Mouse (Mus musculus) hindbrain, embryonic 10.5 days (tissue): Measurements from ENCODE around the gene Tprkb. TPM values are rescaled to one million over a fixed set of nuclear protein-coding genes. Genes with fewer than 3 reads are reported as not detected.
"Not testable (repeated sequence)": the region's sequence is repeated elsewhere in the genome, so short reads cannot be mapped to it uniquely, and the experiment has no call there.

ENCODE experiments used
- DNase-seq: peaks from one replicate; pipeline ENCODE4 v3.0.0-alpha.2; 2017; ENCODE audit warnings: low spot score
- H3K27ac ChIP-seq: fragments of 300-500 bp; sonication (generic); 2 replicates; pipeline ENCODE4 v1.5.1; 2016; ENCODE audit warnings: mild to moderate bottlenecking, moderate library complexity
- H3K27me3 ChIP-seq: fragments of 300-500 bp; sonication (generic); 2 replicates; pipeline ENCODE4 v1.6.1; 2016; ENCODE audit warnings: mild to moderate bottlenecking; ENCODE audit not compliant: poor library complexity, insufficient read depth, severe bottlenecking
- H3K36me3 ChIP-seq: fragments of 300-500 bp; sonication (generic); 2 replicates; pipeline ENCODE4 v1.6.1; 2016; ENCODE audit warnings: mild to moderate bottlenecking, moderate library complexity
- H3K4me1 ChIP-seq: fragments of 300-500 bp; sonication (generic); replicated peaks from 2 replicates; pipeline ENCODE4 v1.6.1; 2016; ENCODE audit warnings: mild to moderate bottlenecking
- H3K4me3 ChIP-seq: fragments of 300-500 bp; sonication (generic); 2 replicates; pipeline ENCODE4 v1.5.1; 2016; ENCODE audit warnings: mild to moderate bottlenecking, moderate library complexity
- H3K9me3 ChIP-seq: fragments of 300-500 bp; sonication (generic); 2 replicates; pipeline ENCODE4 v1.6.1; 2016; ENCODE audit warnings: mild to moderate bottlenecking, moderate library complexity
- WGBS: fragments of 180-500 bp; shearing (Covaris S2); methylation state at CpG from one replicate; pipeline ENCODE4 v1.1.7; 2016; 5-methylcytosine and 5-hydroxymethylcytosine counted together
- polyA plus RNA-seq: library from polyadenylated mRNA; unstranded; fragments of >200 nt; fragmentation: Nextera tagmentation; extraction: Ambion mirVana; gene quantifications from 2 replicates; pipeline ENCODE4 v1.2.1, GENCODE M21; 2016

The Tprkb gene
- polyA plus RNA-seq, 1 experiment from 2014 or later = 33.4 TPM

DNA sequence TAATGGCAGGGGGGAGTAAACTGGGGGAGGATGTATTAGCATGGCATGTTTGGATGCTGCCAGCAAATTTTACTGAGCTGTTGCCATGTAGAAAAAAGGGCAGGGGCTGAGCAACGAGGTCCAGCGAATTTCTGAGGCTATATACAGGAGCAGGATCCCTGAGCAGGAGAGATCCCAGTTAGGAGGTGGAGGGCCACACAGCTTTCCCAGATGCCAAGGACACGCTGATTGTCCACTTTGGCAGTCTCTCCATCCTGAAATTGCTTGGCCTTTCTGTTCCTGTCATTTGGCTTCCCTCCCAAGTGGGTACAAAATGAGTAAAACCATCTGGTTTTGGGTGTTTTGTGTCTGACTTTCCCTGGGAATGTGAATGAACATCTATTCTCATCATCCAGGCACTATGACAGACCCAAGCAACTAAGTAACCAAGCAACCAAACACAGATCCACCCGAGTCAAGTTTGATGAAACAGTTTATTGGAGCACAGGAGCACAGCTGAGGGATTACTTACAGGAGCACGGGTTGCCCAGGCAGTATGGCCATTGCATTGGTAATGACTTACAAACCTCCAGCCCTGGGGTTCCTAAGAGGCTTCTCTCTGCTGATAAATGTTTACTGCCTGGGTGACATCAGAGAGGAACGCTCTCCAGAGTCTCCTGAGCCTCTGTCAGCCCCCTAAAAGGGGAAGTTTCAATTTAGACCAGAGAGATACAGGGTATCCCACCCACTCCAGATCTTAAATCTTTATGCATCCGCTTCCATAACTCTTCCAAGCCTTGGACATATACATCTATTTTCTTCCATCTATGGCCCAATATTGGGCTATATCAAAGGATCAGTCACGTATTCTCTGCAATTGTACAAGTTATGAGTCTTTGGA lies 12.8 kb upstream of the Tprkb start:
- H3K4me3 ChIP-seq, DNase-seq, H3K9me3 ChIP-seq, H3K27me3 ChIP-seq, H3K4me1 ChIP-seq, H3K36me3 ChIP-seq, H3K27ac ChIP-seq: not testable (repeated sequence)
- 83% methylated on average over 7 of the region's 8 CpGs for WGBS

DNA sequence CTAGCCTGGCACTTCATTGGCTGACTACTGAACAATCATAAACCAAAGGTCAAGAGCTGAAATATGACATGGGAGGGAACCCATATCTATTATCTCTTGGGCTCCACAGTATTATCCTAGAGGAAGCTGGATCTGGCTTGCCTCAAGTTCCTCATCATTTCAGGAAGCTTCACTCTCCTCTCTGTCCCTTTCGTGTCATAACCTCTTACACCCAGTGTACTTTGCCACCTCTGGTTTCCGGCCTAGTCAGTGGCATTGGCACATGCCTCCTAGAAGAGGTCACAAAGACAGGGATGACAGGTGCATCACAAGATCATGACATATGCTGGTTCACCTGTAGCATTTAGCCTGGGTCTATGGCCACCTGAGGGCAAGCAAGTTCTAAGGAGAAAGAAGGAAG lies 9.4 kb upstream of the Tprkb start:
- Histone ChIP-seq H3K9me3 (no peaks in the 10 kb centered on the region), H3K4me3 (no peak overlapping the region), H3K27me3 (no peaks in the 10 kb centered on the region), H3K27ac (no peak overlapping the region), H3K36me3 (no peaks in the 10 kb centered on the region), H3K4me1 (no peaks in the 10 kb centered on the region)
- 93% methylated on average over 2 of the region's 2 CpGs for WGBS
- DNase-seq = no peak

DNA sequence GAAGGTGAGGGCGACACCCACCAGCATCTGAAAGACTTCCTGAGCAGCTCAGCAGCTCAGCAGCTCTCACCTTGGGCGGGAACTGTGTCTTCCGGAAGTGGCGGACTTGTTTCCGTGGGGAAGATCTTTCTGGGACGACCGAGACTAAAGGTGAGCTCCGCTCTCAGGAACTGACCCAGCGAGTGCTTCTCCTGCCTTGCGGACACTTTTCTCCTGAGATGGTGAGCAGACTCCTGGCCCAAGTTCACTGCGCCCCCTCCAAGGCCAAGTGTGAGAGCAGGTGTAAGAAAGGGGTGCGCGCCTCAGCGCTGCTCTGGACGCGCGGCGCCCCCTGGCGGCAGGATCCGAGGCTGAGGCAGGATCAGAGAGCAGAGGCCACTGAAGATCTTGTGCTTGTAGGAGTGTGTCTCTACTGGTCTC lies 7.0 kb upstream of the Tprkb start, which contains the start of gene Nat8f4:
Nat8f4 (minus strand) TSS at position 243 of the 420 bp plus-strand sequence.
- H3K4me1 ChIP-seq, H3K9me3 ChIP-seq, H3K27me3 ChIP-seq, H3K36me3 ChIP-seq: not testable (repeated sequence)
- Histone ChIP-seq H3K27ac (peak within 1 kb of the TSS; percentile 45; the same call in 1 of the 2 replicates), H3K4me3 (peak within 1 kb of the TSS; percentile 48)
- 17% methylated on average over 20 of the region's 20 CpGs for WGBS
- DNase-seq = peak; percentile 59

DNA sequence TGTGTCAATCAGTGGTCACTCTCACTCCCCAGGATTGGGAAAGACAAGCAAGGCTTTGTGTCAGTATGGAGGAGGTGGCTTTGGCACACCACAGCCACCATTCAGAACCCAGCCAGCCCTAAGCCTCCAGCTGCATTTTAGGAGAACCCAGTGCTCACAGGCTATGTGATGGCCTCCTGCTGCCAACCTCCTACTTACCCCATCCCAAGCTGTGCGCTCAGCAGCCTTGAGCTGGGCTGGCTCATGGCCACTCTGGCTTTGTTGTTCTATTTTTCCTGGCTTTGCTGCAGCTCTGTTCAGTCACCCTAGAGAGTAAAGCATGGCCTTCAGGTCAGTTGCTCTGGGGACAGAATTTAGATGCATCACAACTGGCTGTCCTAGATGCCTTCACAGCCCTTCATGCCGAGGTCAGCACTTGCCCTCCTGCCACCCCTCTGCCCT lies 4.7 kb upstream of the Tprkb start:
- H3K27me3 ChIP-seq, H3K36me3 ChIP-seq, H3K4me3 ChIP-seq, H3K9me3 ChIP-seq, H3K4me1 ChIP-seq, DNase-seq, H3K27ac ChIP-seq: not testable (repeated sequence)
- 59% methylated on average over 2 of the region's 2 CpGs for WGBS

DNA sequence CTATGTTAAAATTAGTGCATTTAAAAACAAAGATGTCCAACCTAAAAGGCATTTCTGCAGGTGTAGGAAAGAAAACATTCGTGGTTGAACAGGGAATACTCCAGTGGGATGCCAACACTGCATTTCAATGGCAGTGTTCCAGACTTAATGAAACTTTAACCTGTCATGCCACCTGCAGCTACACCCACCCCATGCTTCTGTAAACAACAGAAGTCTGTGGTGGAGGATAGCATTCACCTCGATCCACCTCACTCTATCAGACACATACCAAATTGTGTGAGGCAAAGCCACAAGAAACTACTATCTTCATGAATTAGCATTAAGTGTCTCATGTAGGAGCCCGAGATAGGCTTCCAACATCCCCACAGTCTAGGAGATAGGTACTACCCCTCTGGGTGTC lies 3.3 kb upstream of the Tprkb start:
- no peaks in the 10 kb centered on the region for H3K9me3 ChIP-seq
- 77% methylated on average over 3 of the region's 3 CpGs for WGBS
- no peaks in the 10 kb centered on the region for H3K27me3 ChIP-seq
- no peak overlapping the region for H3K27ac ChIP-seq
- no peak for DNase-seq
- H3K4me3 ChIP-seq = no peak overlapping the region
- no peaks in the 10 kb centered on the region for H3K36me3 ChIP-seq
- H3K4me1 ChIP-seq = no peaks in the 10 kb centered on the region

DNA sequence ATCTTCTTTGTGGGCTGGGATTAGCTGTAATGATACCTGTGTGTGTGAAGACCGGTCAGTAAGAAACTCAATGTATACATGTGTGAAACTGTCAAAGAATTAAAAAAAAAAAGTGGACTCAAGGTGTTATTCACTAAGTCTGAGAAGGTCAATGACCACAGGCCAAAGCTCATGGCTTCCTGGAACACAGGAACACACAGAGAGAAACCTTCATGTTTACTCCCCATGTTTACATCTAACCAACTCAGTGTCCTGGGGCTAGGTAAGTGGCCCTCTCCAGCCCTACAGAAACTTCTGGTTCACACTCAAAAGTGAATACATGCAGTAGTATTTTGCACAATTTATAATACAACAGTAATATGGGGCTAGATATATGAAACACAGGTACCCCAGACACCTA lies 2.0 kb upstream of the Tprkb start:
- Histone ChIP-seq H3K4me1 (peaks cover 4% of the 10 kb centered on the region), H3K4me3 (no peak overlapping the region), H3K9me3 (no peaks in the 10 kb centered on the region), H3K27me3 (no peaks in the 10 kb centered on the region), H3K36me3 (no peaks in the 10 kb centered on the region), H3K27ac (no peak overlapping the region)
- no peak for DNase-seq
- 96% methylated on average over 1 of the region's 1 CpGs for WGBS

DNA sequence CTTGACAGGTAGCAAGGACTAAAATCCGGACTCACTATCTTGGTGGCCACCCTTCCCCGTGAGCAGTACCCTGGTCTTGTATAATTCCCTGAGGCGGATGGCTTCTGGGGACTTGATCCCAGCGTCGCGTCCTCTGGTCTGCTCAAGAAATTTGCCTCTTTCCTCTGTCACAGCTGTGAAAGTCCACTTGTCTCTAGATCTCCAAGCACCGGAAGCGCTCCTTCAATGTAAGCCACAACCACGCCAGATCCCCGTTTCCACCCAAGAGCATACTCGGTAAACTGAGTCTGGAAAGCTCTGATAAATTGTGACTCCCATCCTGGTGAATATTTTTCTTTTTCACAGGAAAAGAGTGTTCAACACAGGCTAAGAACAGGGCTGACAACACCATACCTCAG lies 3.5 kb downstream of the Tprkb start:
- no peaks in the 10 kb centered on the region for H3K36me3 ChIP-seq
- WGBS = 4% methylated on average over 11 of the region's 11 CpGs
- no peaks in the 10 kb centered on the region for H3K27me3 ChIP-seq
- peak overlapping the region; percentile 66 for H3K4me3 ChIP-seq
- peaks cover 17% of the 10 kb centered on the region for H3K4me1 ChIP-seq
- H3K9me3 ChIP-seq = no peaks in the 10 kb centered on the region
- H3K27ac ChIP-seq = peak overlapping the region; percentile 91
- no peak for DNase-seq

DNA sequence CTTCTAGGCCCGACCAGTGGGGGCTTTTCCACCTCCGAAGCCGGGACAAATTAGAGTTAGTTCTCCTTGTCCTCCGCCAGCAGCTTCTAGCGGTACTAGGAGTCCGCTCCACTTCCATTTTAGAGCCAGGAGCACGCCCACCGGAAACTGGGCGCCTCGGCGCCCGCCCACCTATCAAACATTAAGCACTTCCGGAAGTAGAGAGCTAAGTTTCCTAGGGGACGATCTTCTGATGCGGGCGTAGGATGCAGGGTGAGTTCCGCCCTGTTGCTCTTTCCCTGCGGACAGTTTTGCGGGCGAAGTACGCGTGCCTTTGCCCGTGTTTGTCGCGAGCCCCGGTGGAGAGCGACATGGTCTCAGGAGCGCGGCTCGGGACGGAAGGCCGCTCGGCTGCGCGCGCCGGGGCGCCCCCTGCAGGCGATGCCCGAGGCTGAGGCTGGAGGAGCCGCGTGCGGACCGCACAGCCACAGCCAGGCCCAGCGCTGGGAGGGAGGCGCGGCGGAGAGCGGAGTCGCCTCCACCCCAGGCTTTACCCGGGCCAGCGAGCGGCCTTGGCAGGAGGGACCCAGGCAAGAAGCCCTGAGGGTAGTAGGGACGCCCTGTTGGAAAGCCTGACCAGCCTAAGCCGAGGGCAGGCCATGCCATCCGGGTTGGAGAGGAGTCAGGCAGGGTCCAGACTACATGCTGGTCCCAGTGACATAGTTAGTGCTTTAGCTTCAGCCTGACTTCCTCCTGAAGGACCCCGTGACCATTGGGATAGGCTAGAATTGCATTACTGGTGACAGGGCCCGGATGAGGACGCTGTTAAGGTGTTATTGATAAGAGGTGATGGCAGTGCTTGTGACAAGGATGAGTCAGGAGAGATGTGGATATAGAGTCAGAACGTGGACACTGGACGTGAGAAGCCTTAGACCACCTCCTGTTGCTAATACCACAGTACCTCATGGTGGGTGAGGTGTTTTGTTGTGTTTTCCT lies 4.2 kb downstream of the Tprkb start, which contains the start of gene Nat8f1:
Nat8f1 (minus strand) TSS at position 149 of the 975 bp plus-strand sequence.
- peak within 1 kb of the TSS; percentile 66 for H3K4me3 ChIP-seq
- peak within 1 kb of the TSS; percentile 91 for H3K27ac ChIP-seq
- not testable (repeated sequence) for H3K27me3 ChIP-seq, H3K36me3 ChIP-seq, H3K9me3 ChIP-seq
- H3K4me1 ChIP-seq = peaks cover 17% of the 10 kb centered on the region
- under 1% methylated on average over 61 of the region's 61 CpGs for WGBS
- DNase-seq = peak; percentile 92

DNA sequence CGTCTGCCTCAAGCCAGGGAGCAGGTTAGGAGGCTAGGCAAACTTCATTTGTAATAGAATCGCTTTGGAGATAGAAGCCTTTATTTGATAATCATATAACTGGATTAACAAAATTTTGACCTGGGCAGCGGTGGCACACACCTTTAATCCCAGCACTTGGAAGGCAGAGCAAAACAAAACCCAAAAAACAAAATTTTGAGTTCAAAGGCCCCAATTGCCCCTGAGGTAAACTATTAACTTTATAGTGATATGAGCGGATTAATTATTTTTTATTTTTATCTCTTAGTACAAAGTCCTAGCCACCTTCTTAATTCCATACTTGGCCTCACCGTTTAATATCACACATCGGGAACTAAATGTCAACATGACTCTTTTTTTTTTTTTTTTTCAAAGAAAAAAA lies 4.9 kb downstream of the Tprkb start:
- no peak for DNase-seq
- WGBS = 83% methylated on average over 6 of the region's 6 CpGs
- peaks cover 17% of the 10 kb centered on the region for H3K4me1 ChIP-seq
- H3K27me3 ChIP-seq = no peaks in the 10 kb centered on the region
- peaks cover 5% of the 10 kb centered on the region for H3K36me3 ChIP-seq
- peak overlapping the region; percentile 66 for H3K4me3 ChIP-seq
- H3K27ac ChIP-seq = peak overlapping the region; percentile 91
- H3K9me3 ChIP-seq = no peaks in the 10 kb centered on the region

DNA sequence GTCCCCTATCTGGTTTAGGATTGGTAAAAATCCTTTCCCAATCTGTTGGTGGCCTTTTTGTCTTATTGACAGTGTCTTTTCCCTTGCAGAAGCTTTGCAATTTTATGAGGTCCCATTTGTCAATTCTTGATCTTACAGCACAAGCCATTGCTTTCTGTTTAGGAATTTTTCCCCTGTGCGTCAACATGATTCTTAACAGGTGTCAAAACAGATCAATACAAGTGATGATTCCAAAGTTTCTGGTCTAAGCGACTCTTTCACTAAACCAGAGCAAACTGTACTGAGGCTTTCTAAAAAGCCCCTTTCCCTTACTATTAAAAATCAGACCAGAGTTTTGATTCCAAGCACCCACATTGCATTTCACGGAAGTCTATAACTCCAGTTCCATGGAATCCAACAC lies 6.7 kb downstream of the Tprkb start:
- DNase-seq, H3K27ac ChIP-seq, H3K9me3 ChIP-seq, H3K27me3 ChIP-seq, H3K4me3 ChIP-seq: not testable (repeated sequence)
- Histone ChIP-seq H3K36me3 (peaks cover 20% of the 10 kb centered on the region), H3K4me1 (peaks cover 17% of the 10 kb centered on the region)
- WGBS = 93% methylated on average over 3 of the region's 3 CpGs

DNA sequence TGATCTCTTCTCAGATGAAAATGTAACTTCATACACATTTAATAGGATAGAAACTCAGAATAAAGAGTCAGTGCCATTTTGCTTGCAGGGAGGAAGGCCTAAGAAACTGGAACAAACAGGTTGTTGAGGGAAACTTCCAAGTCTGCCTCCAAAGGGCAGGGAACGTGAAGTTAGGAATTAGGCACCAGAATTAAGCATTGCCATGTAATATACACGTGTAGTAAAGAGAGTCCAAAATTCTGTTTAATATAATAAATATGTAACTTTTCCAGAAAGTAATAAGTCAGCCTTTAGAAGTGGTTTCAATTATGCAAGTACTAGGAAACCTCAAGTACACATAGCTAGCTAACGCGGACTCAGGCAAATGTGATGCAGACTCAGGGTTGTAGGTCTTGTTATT lies 7.7 kb downstream of the Tprkb start:
- Histone ChIP-seq H3K9me3 (no peaks in the 10 kb centered on the region), H3K4me1 (peaks cover 16% of the 10 kb centered on the region), H3K27me3 (no peaks in the 10 kb centered on the region), H3K4me3 (no peak overlapping the region), H3K27ac (no peak overlapping the region), H3K36me3 (peaks cover 28% of the 10 kb centered on the region)
- DNase-seq = no peak
- WGBS = 92% methylated on average over 4 of the region's 4 CpGs

DNA sequence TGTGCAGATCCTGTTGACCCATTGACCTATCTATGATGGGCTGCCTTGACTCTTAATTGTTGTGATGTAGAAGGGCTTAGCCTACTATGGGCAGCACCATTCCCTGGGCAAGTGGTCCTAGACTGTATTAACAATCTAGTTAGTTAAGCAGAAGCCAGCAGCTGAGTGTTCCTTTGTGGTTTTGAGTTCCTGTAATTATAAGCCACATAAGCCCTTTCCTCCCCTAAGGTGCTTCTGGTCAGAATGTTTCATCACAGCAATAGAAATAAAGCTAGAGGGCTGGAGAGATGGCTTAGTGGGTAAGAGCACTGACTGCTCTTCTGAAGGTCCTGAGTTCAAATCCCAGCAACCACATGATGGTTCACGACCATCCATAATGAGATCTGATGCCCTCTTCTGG lies 12.0 kb downstream of the Tprkb start:
- WGBS = 95% methylated on average over 1 of the region's 1 CpGs
- no peak for DNase-seq
- H3K4me3 ChIP-seq = no peak overlapping the region
- no peaks in the 10 kb centered on the region for H3K27me3 ChIP-seq
- H3K27ac ChIP-seq = no peak overlapping the region
- no peaks in the 10 kb centered on the region for H3K9me3 ChIP-seq
- H3K4me1 ChIP-seq = no peaks in the 10 kb centered on the region
- H3K36me3 ChIP-seq = peaks cover 70% of the 10 kb centered on the region

DNA sequence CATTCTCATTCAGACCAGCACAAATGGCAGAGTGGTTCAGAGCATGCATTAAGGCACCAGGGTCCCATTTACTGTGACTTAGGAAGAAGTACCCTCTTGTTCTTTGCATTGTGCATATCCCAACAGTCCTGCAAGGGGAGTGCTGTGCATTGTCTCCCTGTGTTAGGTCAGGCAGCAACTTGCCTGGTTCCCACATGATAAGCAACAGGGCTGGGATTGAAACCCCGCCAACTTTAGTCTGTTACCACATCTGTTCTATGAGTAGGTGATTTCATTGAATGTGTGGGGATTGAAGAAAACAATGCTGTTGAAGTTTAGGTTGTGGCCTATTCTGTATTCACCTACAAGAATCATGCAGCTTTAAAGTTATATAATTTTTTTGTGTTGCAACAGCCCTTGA lies 15.0 kb downstream of the Tprkb start:
- H3K9me3 ChIP-seq = no peaks in the 10 kb centered on the region
- H3K27me3 ChIP-seq = no peaks in the 10 kb centered on the region
- H3K4me3 ChIP-seq = no peak overlapping the region
- 84% methylated on average over 1 of the region's 1 CpGs for WGBS
- no peaks in the 10 kb centered on the region for H3K4me1 ChIP-seq
- no peak for DNase-seq
- peaks cover 88% of the 10 kb centered on the region for H3K36me3 ChIP-seq
- no peak overlapping the region for H3K27ac ChIP-seq
